Mouse (Mus musculus) layer of hippocampus, adult 2 months (tissue): ENCODE data around the gene Frmd4a. TPM values are rescaled to one million over a fixed set of nuclear protein-coding genes. Genes with fewer than 3 reads are reported as not detected.

Source experiments
- DNase-seq, 2 experiments: peaks; one replicate each; pipeline ENCODE4 v3.0.0; 2022; ENCODE audit warnings: low spot score in 2 of 2
- H3K27ac ChIP-seq: fragments of 200-600 bp; 2 replicates; pipeline ENCODE4 v1.8.1; 2022
- H3K4me3 ChIP-seq: fragments of 200-600 bp; 2 replicates; pipeline ENCODE4 v1.8.1; 2022; ENCODE audit warnings: mild to moderate bottlenecking
- CTCF ChIP-seq: fragments of 200-600 bp; conservative IDR thresholded peaks from 2 replicates; pipeline ENCODE4 v1.8.1; 2022; ENCODE audit warnings: antibody characterized with exemption, mild to moderate bottlenecking, moderate library complexity
- total RNA-seq, 2 experiments: library from RNA; stranded (reverse); gene quantifications; 2 replicates each; pipeline ENCODE4 v1.2.3; 2021

Gene Frmd4a
- total RNA-seq, 2 experiments from 2014 or later: 69.1 to 82.3 TPM

DNA sequence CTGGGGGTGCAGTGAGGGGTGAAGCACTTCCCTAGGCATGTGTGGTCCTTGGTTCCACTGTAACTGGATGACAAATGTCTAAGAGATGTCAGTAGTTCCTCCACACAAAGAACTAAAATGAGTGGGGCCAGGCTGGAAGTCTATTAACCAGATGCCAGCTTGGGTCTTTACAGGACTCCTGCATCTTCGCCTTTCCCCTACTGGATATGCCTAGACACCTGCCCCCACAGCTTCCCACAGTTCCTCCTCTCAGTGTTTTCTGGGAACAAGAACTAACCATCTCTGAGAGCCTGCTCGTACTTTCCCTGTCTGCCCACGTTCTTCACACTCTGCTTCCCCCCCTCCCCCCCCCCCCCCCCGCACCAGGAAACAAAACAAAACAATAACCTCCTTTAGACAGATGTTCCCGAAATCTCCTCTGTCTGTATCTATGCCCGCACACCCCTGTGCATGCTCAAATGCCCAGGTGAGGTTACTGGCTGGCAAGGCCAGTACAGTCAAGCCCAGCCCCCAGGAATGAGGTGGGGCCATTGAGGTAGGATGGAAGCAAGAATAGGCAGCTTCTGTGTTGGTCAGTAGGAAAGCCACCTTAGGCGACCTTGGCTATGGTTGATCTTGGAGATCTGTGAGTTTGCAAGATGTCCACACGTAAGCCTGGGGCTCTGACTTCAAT is 456.5 kb downstream of the Frmd4a start:
- peak overlapping the region; percentile 3; the same call in 1 of the 2 replicates for H3K27ac ChIP-seq
- TF ChIP-seq CTCF: no peak
- H3K4me3 ChIP-seq: no peak overlapping the region
- DNase-seq: no peak

DNA sequence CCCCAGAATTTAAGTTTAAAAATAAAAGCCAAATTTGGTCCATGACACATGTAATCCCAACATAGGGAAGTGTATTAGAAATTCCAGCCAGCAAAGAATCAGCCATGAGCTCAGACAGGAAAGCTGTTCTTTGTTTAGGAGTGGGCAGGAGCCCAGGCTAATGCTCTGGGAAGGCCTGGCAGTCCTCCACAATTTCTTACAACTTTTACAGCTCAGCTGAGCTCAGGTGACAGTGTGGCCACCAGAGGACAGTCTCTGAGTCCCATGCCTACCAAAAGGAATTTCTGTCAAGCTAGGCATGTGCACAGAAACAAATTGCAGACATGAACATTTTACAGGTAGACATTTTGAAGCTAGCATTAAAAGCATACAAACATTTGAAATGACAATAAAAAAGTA is 457.0 kb downstream of the Frmd4a start:
- no peak for DNase-seq
- Histone ChIP-seq H3K27ac (no peak overlapping the region; the same call in 1 of the 2 replicates), H3K4me3 (no peak overlapping the region)
- no peak; the same call in 1 of the 2 replicates for TF ChIP-seq CTCF

DNA sequence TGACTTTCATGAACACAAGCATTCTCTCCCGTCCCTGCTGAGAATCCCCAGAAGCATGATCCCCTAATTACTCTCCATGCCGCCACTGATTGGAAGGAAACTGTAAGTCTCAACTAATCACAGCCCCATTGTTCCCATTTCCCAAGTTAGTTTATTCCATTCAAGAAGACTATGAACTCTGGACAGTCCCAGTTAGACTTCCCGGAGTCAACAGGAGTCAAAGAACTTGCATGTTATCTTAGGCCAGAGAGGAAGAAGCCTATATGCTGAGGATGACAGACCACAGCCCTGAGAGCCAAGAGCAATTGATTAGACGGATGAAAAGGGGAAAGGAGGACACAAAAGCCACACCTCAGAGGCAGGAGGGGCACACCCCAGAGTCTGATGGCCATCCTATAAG is 458.5 kb downstream of the Frmd4a start:
- no peak for TF ChIP-seq CTCF
- Histone ChIP-seq H3K4me3 (no peak overlapping the region), H3K27ac (no peak overlapping the region)
- no peak for DNase-seq

DNA sequence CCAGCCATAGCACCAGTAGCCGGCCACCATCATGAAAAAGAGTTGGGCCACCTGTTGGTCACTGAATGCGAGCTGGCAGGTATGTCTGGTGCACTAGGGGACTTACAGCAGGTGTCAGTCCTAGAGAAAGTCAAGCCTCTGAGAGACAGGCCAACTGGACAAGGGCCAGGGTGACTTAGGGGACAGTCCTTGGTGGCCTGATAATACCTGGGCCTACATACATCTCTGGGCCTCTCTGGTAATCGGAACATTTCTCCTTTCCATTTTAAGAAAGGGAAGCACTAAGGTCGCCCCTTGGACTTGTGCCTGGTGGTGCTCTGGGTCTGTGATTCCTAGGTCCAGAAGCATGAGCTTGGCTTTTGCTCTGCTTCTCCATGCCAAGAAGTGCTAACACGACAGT is 459.1 kb downstream of the Frmd4a start:
- no peak for TF ChIP-seq CTCF
- H3K27ac ChIP-seq: no peak overlapping the region
- no peak for DNase-seq
- no peak overlapping the region for H3K4me3 ChIP-seq

DNA sequence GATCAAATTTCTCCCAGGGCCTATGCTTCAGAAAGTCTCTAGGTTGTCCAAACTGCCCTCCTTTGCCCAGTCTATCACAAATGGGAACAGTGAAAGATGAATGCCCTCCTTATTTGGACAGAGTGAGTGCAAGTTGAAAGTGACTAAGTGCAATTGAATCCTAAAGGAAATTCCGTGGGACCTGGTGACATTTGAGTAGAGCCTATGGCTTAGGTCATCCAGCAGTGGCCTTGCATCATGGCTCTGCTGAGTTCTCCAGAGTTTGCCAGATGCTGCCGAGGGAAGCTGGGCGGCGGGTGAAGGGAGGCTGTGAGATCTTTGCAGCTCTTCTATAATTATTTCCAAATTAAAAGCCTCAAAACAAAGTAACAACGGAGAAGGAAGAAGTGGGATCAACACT is 459.8 kb downstream of the Frmd4a start:
- DNase-seq: no peak
- no peak overlapping the region for H3K4me3 ChIP-seq
- H3K27ac ChIP-seq: no peak overlapping the region
- no peak for TF ChIP-seq CTCF

DNA sequence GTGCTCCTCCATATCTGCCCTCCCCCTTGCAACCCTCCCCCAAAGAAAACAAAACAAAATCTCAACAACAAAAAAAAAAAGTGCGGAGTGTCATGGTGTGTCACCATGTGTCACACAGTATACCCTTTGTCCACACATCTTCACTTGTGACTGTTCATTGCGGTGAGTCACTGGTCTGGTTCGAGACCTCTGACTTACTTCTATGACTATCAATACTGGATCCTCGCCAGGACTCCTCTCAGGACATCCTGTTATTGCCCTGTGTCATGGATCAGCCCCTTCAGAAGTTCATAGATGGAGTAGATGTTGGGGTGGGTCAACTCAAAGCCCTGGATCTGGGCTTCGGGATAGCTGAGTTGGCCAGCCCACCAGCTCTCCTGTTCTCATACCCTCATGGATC is 462.7 kb downstream of the Frmd4a start:
- no peak for DNase-seq
- H3K4me3 ChIP-seq: no peak overlapping the region
- H3K27ac ChIP-seq: no peak overlapping the region
- no peak for TF ChIP-seq CTCF

DNA sequence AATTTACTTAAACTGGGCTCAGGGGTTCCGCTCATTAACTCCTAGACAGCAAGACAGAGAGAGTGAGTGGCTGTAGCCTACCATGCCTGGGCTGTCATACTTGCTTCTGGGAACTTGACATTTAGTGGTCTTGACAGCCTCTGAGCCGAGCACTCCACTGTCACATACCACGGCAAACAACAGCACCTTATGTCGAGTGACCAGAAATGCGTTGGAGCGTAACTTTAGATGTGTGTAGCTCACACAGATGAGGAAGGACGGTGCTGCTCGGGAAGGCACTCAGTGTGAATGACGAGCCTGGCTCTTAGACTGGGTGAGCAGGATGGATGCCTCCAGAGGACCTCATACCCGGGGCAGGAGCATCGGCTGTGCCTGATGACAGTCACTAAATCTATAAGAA is 463.6 kb downstream of the Frmd4a start:
- no peak for DNase-seq
- Histone ChIP-seq H3K27ac (no peak overlapping the region), H3K4me3 (no peak overlapping the region)
- no peak for TF ChIP-seq CTCF

DNA sequence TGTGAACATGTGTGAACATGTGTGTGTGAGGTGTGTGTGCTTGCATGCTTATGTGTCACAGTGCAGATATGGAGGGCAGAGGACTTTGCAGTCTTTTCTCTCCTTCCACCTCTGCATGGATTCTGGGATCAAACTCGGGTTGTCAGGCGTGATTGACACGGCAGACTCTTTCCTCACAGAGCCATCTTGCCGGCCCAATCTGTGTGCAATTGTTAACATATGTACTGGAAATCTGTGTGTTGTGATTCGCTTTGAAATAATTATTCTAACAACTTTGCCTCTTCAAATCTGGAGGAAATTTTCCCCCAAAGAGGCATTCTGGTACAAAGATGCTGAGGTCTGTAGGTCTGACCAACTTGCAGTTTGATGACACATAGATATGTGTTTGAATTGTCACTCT is 468.7 kb downstream of the Frmd4a start:
- H3K4me3 ChIP-seq: no peak overlapping the region
- TF ChIP-seq CTCF: no peak
- DNase-seq: peak; percentile 56 to 57
- H3K27ac ChIP-seq: no peak overlapping the region

DNA sequence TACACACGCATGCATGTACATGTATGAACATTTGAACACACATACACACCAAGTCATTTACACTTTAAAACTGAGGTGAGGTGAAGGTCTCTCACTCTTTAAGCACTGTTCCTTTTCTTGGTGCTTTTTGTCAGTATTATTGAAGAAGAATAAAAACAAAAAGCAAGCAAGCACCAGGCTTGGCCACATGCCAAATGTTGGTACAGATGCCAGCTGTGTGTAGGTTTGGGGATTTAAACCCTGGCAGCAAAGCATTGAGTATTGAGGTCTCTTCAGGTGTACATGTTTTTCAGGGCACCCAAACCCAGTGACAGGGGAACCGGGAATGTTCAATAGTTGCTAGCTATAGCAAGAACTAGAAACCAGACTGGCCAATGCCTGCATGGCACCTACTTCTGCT is 469.8 kb downstream of the Frmd4a start:
- Histone ChIP-seq H3K27ac (0 out of 2 replicates have a peak overlapping the region, but pooled peaks have one; percentile 7), H3K4me3 (no peak overlapping the region)
- TF ChIP-seq CTCF: no peak
- DNase-seq: no peak

DNA sequence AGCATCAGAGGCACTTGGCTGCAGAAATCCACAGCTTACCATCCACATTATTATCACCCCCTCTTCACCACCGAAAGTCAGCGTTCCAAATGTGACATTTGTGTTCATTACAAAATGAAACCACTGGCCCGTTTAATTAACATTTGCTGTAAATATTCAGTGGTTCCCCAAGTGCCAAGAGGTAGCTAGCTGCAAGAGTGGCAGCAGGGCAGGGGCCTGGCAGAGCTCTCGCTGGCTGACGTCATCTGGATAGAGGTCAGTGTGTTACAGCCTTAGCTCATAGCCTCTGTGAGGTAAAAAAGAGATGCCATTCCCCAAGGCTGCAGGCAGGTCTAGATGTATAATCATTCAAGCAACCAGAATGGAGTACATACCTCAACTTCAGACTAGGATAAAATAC is 473.3 kb downstream of the Frmd4a start:
- no peak for TF ChIP-seq CTCF
- H3K4me3 ChIP-seq: no peak overlapping the region
- no peak for DNase-seq
- H3K27ac ChIP-seq: peak overlapping the region; percentile 12; the same call in 1 of the 2 replicates

DNA sequence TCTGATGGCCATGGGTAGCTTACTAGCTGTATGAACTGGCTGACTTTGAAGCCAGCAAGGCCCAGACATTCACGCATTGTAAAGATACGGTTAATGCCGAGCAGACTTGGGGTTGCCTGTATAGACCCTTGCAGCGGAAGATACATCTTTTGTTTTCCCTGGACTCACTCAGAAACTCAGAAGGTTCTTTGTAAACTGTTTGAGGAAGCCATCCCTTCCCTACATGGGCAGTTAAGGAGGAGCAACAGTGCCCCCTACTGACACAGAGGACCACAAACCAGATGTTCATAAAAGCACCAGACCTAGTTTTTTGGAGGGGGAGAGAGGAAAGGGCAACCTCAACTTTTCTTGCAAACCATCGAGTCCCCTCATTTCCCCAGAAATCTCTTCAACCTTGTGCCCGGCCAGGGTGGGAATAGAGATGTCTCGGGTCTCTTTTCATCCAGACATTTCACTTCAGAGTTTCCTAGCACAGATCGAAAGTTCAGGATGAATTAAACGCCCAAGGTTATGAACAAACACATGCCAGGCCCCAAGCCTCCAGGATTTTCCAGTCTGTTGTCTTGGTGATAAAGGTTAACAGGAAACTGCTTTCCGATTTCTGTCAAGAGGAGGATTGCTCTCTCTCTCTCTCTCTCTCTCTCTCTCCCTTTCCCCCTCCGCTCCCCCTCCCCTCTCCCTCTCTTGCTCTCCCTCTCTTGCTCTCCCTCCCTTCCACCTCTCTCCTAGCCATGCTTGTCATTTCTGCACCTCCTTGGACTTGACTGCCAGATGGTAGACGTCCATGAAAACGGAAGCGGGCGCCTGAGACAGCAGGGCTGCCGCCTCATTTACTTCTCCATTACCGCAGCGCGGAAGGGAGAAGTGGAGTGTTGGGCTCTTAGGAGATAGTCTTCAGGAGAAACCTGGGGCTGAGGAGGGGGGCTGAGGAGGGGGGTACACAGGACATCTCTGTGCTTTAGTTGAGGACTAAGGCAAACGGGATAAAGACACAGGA is 475.3 kb downstream of the Frmd4a start:
- Histone ChIP-seq H3K27ac (peak overlapping the region; percentile 40; the same call in 1 of the 2 replicates), H3K4me3 (no peak overlapping the region)
- TF ChIP-seq CTCF: peak; percentile 91
- DNase-seq: peak; percentile 71 to 78

DNA sequence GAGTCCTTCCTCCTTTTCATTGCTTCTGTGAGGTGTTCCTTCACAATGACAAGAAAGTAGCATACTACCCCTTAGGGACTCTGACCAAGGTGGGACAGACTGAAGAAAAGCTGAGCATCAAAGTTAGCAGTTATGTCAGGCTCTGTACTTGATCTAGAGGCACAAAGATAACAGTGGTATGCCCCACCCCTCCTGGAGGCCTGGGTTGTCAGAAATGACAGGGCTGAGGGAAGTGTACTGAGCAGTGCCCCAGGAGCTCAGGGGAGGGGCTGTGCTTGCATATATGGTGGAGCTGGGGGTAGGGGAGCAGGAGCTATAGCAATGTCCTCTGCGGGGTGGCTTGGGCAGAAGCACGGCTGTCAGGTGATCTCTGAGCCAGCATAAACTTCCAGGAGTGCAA is 477.0 kb downstream of the Frmd4a start:
- H3K27ac ChIP-seq: no peak overlapping the region
- TF ChIP-seq CTCF: no peak
- DNase-seq: no peak

DNA sequence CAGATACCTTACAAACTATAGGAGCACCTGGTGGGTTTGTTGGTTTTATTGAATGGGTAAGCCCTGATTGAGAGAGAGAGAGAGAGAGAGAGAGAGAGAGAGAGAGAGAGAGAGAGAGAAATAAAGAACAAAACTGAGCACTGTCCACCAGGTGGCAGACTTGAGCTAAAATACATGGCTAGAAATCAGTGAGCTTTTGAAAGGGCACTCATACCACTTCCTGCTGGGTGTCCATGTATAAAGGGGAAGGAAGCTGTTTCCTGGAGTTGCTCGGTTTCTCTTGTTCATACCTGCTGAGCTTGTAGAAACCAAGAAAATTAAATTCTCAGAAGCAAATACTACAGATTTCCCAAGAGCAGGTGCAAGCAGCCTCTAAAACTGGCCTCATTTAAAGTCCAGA is 481.7 kb downstream of the Frmd4a start:
- Histone ChIP-seq H3K27ac (no peak overlapping the region), H3K4me3 (no peak overlapping the region)
- peak in 1 of 2 experiments; percentile 69 for DNase-seq
- peak; percentile 81 for TF ChIP-seq CTCF

More for the DNA sequence above, 477.0 kb downstream of the Frmd4a start:
- H3K4me3 ChIP-seq: no peak overlapping the region

DNA sequence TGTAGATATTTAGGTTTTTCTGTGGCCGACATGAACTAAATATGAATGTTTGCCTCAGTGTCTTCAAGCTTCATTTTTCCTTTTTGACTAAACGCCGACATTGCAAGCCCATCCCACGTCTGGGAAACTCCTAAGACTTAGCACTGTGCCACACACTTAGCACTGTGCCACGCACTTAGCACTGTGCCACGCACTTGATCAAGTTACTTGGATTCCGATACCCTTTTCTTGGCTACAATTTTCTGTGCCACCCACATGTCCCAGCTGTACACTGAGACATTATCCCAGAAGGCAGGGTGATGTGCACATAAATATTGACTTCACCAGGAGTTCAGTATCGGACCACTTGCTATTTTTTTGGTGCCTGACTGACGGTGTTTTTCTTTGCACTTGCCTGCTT is 482.4 kb downstream of the Frmd4a start:
- no peak overlapping the region for H3K4me3 ChIP-seq
- no peak for DNase-seq

More for the DNA sequence above, 482.4 kb downstream of the Frmd4a start:
- TF ChIP-seq CTCF: no peak
- no peak overlapping the region for H3K27ac ChIP-seq
